ENCODE assay signal across 35 mouse cellular contexts in genomic region chr8:63181272-63181671, GRCm38 (mm10).
"Had no signal": no experiment of that assay in that cellular context is flagged by ENCODE, and none has a peak within 500 bp of the region (broad histone marks: within the 10 kb centered on the region; RNA-seq: fewer than 3 reads in every experiment).

No protein-coding gene starts in this region.

- ATAC-seq: hindbrain, embryonic 16.5 days; hindbrain, postnatal 0 days; inflammation-experienced regulatory T-cells, adult 6 months; intestine, embryonic 15.5 days; intestine, embryonic 16.5 days; intestine, postnatal 0 days had no signal

- H3K4me1 ChIP-seq: heart, embryonic 10.5 days; heart, embryonic 12.5 days; heart, embryonic 13.5 days; heart, embryonic 15.5 days; hindbrain, embryonic 10.5 days; hindbrain, embryonic 12.5 days; hindbrain, embryonic 13.5 days; hindbrain, embryonic 15.5 days; intestine, embryonic 15.5 days; kidney, embryonic 15.5 days had no signal

- H3K27ac ChIP-seq: heart, embryonic 10.5 days; heart, embryonic 13.5 days; heart, embryonic 15.5 days; hindbrain, embryonic 10.5 days; hindbrain, embryonic 12.5 days; hindbrain, embryonic 13.5 days; hindbrain, embryonic 14.5 days; hindbrain, embryonic 15.5 days; hindbrain, postnatal 0 days; intestine, embryonic 15.5 days; kidney, embryonic 15.5 days; kidney, postnatal 0 days; layer of hippocampus, adult 2 months had no signal

- H3K4me3 ChIP-seq: heart, embryonic 10.5 days; heart, embryonic 12.5 days; heart, embryonic 13.5 days; heart, embryonic 15.5 days; hindbrain, embryonic 10.5 days; hindbrain, embryonic 12.5 days; hindbrain, embryonic 13.5 days; hindbrain, embryonic 15.5 days; intestine, embryonic 15.5 days; kidney, embryonic 15.5 days; layer of hippocampus, adult 2 months had no signal

- DNase-seq: heart, postnatal 10 days; heart, postnatal 14 days; heart, postnatal 36 days; heart, postnatal 4 days; kidney, adult 11 months; kidney, adult 18-20 months; kidney, adult 2 months; kidney, adult 8-10 months; kidney, adult 9 months; kidney, postnatal 10 days; kidney, postnatal 14 days; kidney, postnatal 25 days; kidney, postnatal 36 days; kidney, postnatal 4 days; layer of hippocampus, adult 9-11 months; layer of hippocampus, postnatal 36 days had no signal

- H3K4me2 ChIP-seq: heart, embryonic 11.5 days; heart, embryonic 12.5 days; heart, embryonic 13.5 days; heart, embryonic 15.5 days; hindbrain, embryonic 12.5 days; hindbrain, embryonic 13.5 days; hindbrain, embryonic 14.5 days; hindbrain, embryonic 15.5 days; intestine, embryonic 15.5 days; kidney, embryonic 15.5 days had no signal

- H3K9ac ChIP-seq: heart, embryonic 12.5 days; heart, embryonic 13.5 days; heart, embryonic 15.5 days; hindbrain, embryonic 12.5 days; hindbrain, embryonic 13.5 days; hindbrain, embryonic 14.5 days; hindbrain, embryonic 15.5 days; intestine, embryonic 15.5 days; kidney, embryonic 15.5 days had no signal

- H3K27me3 ChIP-seq: heart, embryonic 12.5 days; heart, embryonic 13.5 days; heart, embryonic 15.5 days; hindbrain, embryonic 12.5 days; hindbrain, embryonic 13.5 days; hindbrain, embryonic 15.5 days; intestine, embryonic 15.5 days; kidney, embryonic 15.5 days had no signal

- H3K9me3 ChIP-seq: heart, embryonic 10.5 days; heart, embryonic 12.5 days; heart, embryonic 13.5 days; heart, embryonic 15.5 days; hindbrain, embryonic 10.5 days; hindbrain, embryonic 12.5 days; hindbrain, embryonic 13.5 days; hindbrain, embryonic 15.5 days; intestine, embryonic 15.5 days; kidney, embryonic 15.5 days had no signal

- H3K36me3 ChIP-seq: heart, embryonic 10.5 days; heart, embryonic 12.5 days; heart, embryonic 13.5 days; heart, embryonic 15.5 days; hindbrain, embryonic 10.5 days; hindbrain, embryonic 12.5 days; hindbrain, embryonic 13.5 days; hindbrain, embryonic 15.5 days; intestine, embryonic 15.5 days; kidney, embryonic 15.5 days had no signal
